Mouse (Mus musculus): ENCODE data around the gene Lrrc3b.

Lrrc3b gene

GRCm38 (mm10) chr14:15331370-15331769 lies 107.4 kb downstream of the Lrrc3b start:
- in situ Hi-C loops (cut with MseI, MboI), result no loop called here

DNA sequence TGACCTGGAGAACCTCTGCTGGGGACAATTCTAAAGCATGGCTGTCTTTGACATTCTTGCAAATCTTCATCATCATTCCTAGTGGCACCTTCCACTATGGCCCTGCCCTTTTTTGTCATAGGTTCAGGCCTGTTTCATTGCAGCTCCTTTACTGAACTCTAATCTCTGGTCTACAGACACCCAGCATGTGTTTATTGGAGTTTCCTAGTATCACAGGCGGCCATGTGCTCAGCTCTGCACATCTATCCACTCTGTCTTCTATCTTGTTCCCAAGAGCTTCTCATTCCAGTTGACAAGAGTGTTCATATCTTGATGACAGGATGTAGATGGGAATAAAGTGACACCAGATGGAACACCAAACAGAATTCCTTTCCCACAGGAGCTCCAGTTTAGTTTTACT lies 108.6 kb downstream of the Lrrc3b start:
- in situ Hi-C loops (cut with MseI, MboI), result no loop called here

DNA sequence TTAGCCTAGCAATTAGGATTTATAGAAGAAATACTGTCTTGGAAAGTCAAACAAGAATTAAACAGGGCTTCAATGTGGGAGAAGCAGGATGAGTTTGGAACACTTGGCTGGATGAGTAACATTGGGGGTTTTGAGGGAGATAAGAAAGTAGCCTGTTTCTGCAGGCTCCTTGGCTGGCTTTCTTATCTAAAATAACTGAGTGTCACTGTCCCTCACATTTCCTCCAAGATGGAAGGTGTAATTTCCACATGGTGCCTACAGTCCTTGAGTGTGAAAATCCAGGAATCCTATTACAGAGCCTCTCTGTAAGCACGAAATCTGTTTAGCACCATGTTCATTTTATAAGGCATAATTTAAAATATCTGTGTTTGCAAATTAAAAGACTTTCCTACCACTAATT lies 112.9 kb downstream of the Lrrc3b start:
- in situ Hi-C loops (cut with MseI, MboI), result no loop called here

GRCm38 (mm10) chr14:15322441-15323123 lies 116.2 kb downstream of the Lrrc3b start:
- in situ Hi-C loops (cut with MseI, MboI), result no loop called here

DNA sequence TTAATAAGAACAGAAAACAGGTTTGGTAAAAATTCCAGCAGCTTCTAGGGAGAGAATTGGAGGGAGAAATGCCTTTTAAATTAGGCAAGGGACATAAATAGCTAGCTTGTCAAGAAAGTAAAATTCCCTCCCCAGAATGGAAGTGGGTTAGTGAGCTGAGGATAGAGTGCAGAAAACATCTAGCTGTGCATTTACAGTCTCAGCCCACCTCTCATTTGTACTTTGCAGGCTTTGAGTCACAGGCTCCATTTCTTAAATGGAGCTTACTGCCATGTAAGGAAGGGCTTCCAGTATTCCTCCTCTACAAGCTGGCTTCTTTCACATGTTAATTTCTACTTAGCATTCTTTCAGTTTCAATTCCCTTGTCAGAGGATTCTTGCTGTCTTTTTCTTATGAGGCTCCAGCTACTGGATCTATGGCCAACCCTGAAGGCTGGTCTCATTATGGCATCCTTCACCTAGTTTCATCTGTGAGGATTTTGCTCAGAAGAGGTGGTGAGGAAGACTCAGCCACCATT lies 119.3 kb downstream of the Lrrc3b start:
- in situ Hi-C loops (cut with MseI, MboI), result no loop called here

GRCm38 (mm10) chr14:15308576-15308975 lies 130.2 kb downstream of the Lrrc3b start:
- in situ Hi-C loops (cut with MseI, MboI), result no loop called here
